Mouse (Mus musculus) midbrain, embryonic 13.5 days (tissue): ENCODE results near the gene A030003K21Rik. TPM values are rescaled to one million over a fixed set of nuclear protein-coding genes. Genes with fewer than 3 reads are reported as not detected.
"Not testable (repeated sequence)": the region's sequence is repeated elsewhere in the genome, so short reads cannot be mapped to it uniquely, and the experiment has no call there.

ENCODE experiments used
- ATAC-seq: fragments of 200-750 bp; cut with Nextera tagmentation; 2 replicates; pipeline ENCODE4 v1.8.0; 2017; ENCODE audit warnings: mild to moderate bottlenecking, moderate TSS enrichment, moderate library complexity
- H3K27ac ChIP-seq: fragments of 300-500 bp; sonication (generic); 2 replicates; pipeline ENCODE4 v1.5.1; 2015; ENCODE audit warnings: inconsistent platforms, mild to moderate bottlenecking, moderate library complexity
- H3K27me3 ChIP-seq: fragments of 300-500 bp; sonication (generic); 2 replicates; pipeline ENCODE4 v1.6.1; 2015; ENCODE audit warnings: mild to moderate bottlenecking, inconsistent platforms
- H3K36me3 ChIP-seq: fragments of 300-500 bp; sonication (generic); 2 replicates; pipeline ENCODE4 v1.6.1; 2015; ENCODE audit warnings: mild to moderate bottlenecking, inconsistent platforms
- H3K4me1 ChIP-seq: fragments of 300-500 bp; sonication (generic); replicated peaks from 2 replicates; pipeline ENCODE4 v1.6.1; 2015; ENCODE audit warnings: inconsistent platforms
- H3K4me2 ChIP-seq: fragments of 300-500 bp; sonication (generic); replicated peaks from 2 replicates; pipeline ENCODE4 v1.6.1; 2015; ENCODE audit warnings: moderate library complexity, mild to moderate bottlenecking, inconsistent platforms
- H3K4me3 ChIP-seq: fragments of 300-500 bp; sonication (generic); replicated peaks from 2 replicates; pipeline ENCODE4 v1.5.1; 2015; ENCODE audit warnings: mild to moderate bottlenecking, inconsistent platforms
- H3K9ac ChIP-seq: fragments of 300-500 bp; sonication (generic); replicated peaks from 2 replicates; pipeline ENCODE4 v1.6.1; 2015; ENCODE audit warnings: mild to moderate bottlenecking, inconsistent platforms
- H3K9me3 ChIP-seq: fragments of 300-500 bp; sonication (generic); 2 replicates; pipeline ENCODE4 v1.6.1; 2016; ENCODE audit warnings: mild to moderate bottlenecking, inconsistent platforms
- WGBS: fragments of 180-500 bp; shearing (Covaris S2); methylation state at CpG from one replicate; pipeline ENCODE4 v1.1.7; 2015; 5-methylcytosine and 5-hydroxymethylcytosine counted together
- polyA plus RNA-seq: library from polyadenylated mRNA; unstranded; fragments of >200 nt; fragmentation: Nextera tagmentation; extraction: Ambion mirVana; gene quantifications from 2 replicates; pipeline ENCODE4 v1.2.1, GENCODE M21; 2015

Gene A030003K21Rik
- polyA plus RNA-seq, 1 experiment from 2014 or later, result not detected

DNA sequence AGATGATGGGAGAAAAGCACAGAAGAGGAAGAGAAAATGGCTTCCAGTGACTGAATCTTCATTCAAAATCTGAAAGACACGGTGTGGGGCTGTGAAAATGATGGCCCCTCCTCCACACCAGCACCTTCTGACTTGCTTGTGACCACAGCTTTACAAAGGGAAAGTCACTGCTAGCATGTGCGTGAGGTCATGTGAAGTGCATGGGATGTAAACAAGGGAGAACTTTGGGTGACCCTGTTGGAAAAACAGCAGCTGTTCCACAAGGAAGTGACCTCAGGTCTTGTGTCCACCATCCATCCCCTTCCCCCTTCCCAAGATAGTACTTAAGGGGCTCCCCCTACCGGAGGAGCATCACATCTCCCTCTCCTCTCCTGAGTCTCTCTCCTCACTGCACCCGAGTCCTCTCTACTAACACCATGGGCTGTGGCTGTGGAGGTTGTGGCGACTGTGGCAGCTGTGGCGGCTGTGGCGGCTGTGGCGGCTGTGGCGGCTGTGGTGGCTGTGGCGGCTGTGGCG, 16.7 kb upstream of the A030003K21Rik start, which contains the start of gene Gm47955:
Gene Gm47955 (plus strand): TSS at position 417 of the 516 bp plus-strand sequence.
- H3K9ac ChIP-seq, result no peak within 1 kb of the TSS
- no peaks in the 10 kb centered on the region for H3K36me3 ChIP-seq
- H3K9me3 ChIP-seq, result no peaks in the 10 kb centered on the region
- H3K4me1 ChIP-seq, result no peaks in the 10 kb centered on the region
- WGBS, result 93% methylated on average over 11 of the region's 11 CpGs
- H3K27ac ChIP-seq, result no peak within 1 kb of the TSS
- no peak within 1 kb of the TSS for H3K4me3 ChIP-seq
- no peaks in the 10 kb centered on the region for H3K27me3 ChIP-seq
- ATAC-seq, result no peak
- H3K4me2 ChIP-seq, result no peak within 1 kb of the TSS

- H3K9me3 ChIP-seq, H3K4me2 ChIP-seq, H3K4me1 ChIP-seq, H3K9ac ChIP-seq, H3K27ac ChIP-seq, H3K4me3 ChIP-seq, H3K27me3 ChIP-seq, ATAC-seq, H3K36me3 ChIP-seq: not testable (repeated sequence)
Measured at GRCm38 (mm10) chr1:82955913-82956312, 12.7 kb upstream of the A030003K21Rik start, which contains the start of gene Gm7544. TSS of gene Gm7544 (minus strand) at chr1:82956013.

- Histone ChIP-seq H3K36me3 (no peaks in the 10 kb centered on the region), H3K4me1 (no peaks in the 10 kb centered on the region), H3K9ac (no peak overlapping the region), H3K27ac (no peak overlapping the region), H3K27me3 (no peaks in the 10 kb centered on the region), H3K4me3 (no peak overlapping the region), H3K9me3 (no peaks in the 10 kb centered on the region), H3K4me2 (no peak overlapping the region)
- 93% methylated on average over 2 of the region's 2 CpGs for WGBS
- no peak for ATAC-seq
Measured at GRCm38 (mm10) chr1:82948601-82949000, 5.4 kb upstream of the A030003K21Rik start.

DNA sequence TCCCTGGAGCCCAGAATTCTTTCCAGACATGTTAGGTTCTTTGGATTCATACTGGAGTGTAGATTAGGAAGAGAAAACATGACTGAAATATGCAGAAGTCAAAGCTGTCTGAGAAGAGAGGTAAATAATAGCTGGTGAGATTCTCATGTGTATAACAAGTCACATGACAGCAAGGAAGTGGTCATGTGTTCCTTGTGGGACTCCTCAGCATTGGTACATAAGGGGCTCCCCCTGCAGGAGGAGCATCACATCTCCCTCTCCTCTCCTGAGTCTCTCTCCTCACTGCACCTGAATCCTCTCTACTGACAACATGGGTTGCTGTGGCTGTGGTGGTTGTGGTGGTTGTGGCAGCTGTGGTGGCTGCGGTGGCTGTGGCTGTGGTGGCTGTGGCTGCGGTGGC, 2.8 kb upstream of the A030003K21Rik start:
- H3K27ac ChIP-seq, H3K36me3 ChIP-seq, H3K27me3 ChIP-seq, H3K4me3 ChIP-seq, H3K9ac ChIP-seq, ATAC-seq, H3K9me3 ChIP-seq, H3K4me2 ChIP-seq, H3K4me1 ChIP-seq: not testable (repeated sequence)
- 100% methylated on average over 1 of the region's 2 CpGs for WGBS

- H3K9ac ChIP-seq, H3K4me2 ChIP-seq, H3K36me3 ChIP-seq, H3K4me1 ChIP-seq, H3K4me3 ChIP-seq, H3K27me3 ChIP-seq, ATAC-seq, H3K27ac ChIP-seq, H3K9me3 ChIP-seq: not testable (repeated sequence)
- WGBS, result 86% methylated on average over 1 of the region's 2 CpGs
Measured at GRCm38 (mm10) chr1:82942505-82942904, 683 bp downstream of the A030003K21Rik start.

GRCm38 (mm10) chr1:82938666-82939065, 4.5 kb downstream of the A030003K21Rik start:
- Histone ChIP-seq H3K4me1 (no peaks in the 10 kb centered on the region), H3K4me3 (no peak overlapping the region), H3K27me3 (no peaks in the 10 kb centered on the region), H3K9me3 (no peaks in the 10 kb centered on the region; the same call in 1 of the 2 replicates), H3K36me3 (no peaks in the 10 kb centered on the region), H3K4me2 (no peak overlapping the region), H3K27ac (no peak overlapping the region), H3K9ac (no peak overlapping the region)
- no peak for ATAC-seq
- WGBS, result 91% methylated on average over 5 of the region's 5 CpGs

- H3K4me3 ChIP-seq, ATAC-seq, H3K4me2 ChIP-seq, H3K27ac ChIP-seq, H3K9me3 ChIP-seq, H3K27me3 ChIP-seq, H3K36me3 ChIP-seq, H3K4me1 ChIP-seq, H3K9ac ChIP-seq: not testable (repeated sequence)
- no CpG with 5 or more reads among the region's 6 CpGs for WGBS
Measured at GRCm38 (mm10) chr1:82931326-82931725, 11.9 kb downstream of the A030003K21Rik start, which contains the start of gene Gm6217. TSS of gene Gm6217 (minus strand) at chr1:82931399.

DNA sequence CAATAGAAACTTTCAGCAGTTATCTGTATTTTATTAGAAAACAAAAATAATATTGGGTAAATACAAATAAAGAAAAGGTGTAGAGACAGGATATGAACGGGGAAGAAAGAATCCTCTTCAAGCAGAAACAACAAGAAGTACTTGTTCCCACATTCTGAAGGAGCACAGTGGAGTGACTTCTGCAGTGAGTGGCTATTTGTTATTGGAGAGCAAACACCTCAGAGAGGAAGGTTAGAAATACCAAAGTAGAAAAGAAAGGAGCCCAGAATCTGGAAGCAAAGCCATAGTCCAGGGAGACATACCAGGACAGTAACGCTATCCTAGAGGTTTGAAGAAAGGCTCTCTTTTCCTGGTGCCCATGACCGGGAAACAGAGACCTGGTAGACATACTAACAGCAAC, 12.6 kb downstream of the A030003K21Rik start:
- not testable (repeated sequence) for H3K27me3 ChIP-seq, H3K4me3 ChIP-seq, H3K4me1 ChIP-seq, H3K9me3 ChIP-seq, H3K27ac ChIP-seq, H3K4me2 ChIP-seq, ATAC-seq, H3K9ac ChIP-seq, H3K36me3 ChIP-seq
- 92% methylated on average over 2 of the region's 3 CpGs for WGBS

DNA sequence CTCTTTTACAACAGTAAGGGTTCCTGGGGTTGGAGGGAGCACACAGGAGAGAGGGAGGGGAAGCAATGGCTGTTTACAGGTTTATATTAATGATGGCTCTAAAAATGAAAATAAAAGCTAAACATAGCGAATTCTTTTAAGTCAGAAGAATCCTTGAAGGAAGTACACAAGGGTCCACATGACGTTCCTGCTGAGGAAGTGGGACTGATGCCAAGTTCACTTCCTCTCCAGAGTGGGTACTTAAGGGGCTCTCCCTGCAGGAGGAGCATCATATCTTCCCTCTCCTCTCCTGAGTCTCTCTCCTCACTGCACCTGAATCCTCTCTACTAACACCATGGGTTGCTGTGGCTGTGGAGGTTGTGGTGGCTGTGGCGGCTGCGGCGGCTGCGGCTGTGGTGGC, 18.5 kb downstream of the A030003K21Rik start, which contains the start of gene A030014E15Rik:
Gene A030014E15Rik (plus strand): TSS at position 268 of the 400 bp plus-strand sequence.
- no peaks in the 10 kb centered on the region for H3K27me3 ChIP-seq
- no peak within 1 kb of the TSS for H3K4me3 ChIP-seq
- no peaks in the 10 kb centered on the region for H3K36me3 ChIP-seq
- ATAC-seq, result no peak
- H3K9me3 ChIP-seq, result no peaks in the 10 kb centered on the region
- WGBS, result 93% methylated on average over 6 of the region's 6 CpGs
- H3K4me2 ChIP-seq, result no peak within 1 kb of the TSS
- H3K27ac ChIP-seq, result no peak within 1 kb of the TSS
- no peaks in the 10 kb centered on the region for H3K4me1 ChIP-seq
- no peak within 1 kb of the TSS for H3K9ac ChIP-seq

DNA sequence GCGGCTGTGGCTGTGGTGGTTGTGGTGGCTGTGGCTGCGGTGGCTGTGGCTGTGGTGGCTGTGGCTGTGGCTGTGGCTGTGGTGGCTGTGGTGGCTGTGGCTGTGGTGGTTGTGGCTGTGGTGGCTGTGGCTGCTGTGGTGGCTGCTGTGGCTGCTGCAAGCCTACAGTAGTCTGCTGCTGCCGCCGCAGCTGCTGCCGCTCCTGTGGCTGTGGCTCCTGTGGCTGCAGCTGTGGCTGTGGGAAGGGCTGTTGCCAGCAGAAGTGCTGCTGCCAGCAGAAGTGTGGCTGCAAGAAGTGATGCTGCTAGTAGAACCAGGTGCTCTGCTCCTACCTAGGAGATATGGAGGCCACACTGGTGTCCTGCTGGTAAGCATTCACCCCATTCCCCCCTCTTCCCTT, 29.8 kb downstream of the A030003K21Rik start:
- H3K4me1 ChIP-seq, H3K9me3 ChIP-seq, H3K9ac ChIP-seq, H3K4me2 ChIP-seq, H3K4me3 ChIP-seq, H3K27ac ChIP-seq, H3K36me3 ChIP-seq, ATAC-seq, H3K27me3 ChIP-seq: not testable (repeated sequence)
- WGBS, result 96% methylated on average over 5 of the region's 5 CpGs

DNA sequence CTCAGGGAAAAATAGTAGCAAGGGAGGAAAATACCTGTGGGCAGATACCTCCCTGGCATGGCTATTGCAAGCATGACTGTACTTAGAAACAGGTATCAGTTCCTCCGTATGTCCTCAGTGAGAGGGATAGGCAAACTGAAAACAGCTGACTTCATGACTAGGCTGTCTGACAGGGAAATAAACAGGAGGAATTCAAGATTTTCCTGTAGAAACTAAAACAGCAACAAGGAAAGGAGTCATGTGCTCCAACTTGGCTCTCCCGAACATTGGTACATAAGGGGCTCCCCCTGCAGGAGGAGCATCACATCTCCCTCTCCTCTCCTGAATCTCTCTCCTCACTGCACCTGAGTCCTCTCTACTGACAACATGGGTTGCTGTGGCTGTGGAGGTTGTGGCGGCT, 30.2 kb downstream of the A030003K21Rik start, which contains the start of gene A030005L19Rik:
Gene A030005L19Rik (plus strand): TSS at position 301 of the 400 bp plus-strand sequence.
- H3K27ac ChIP-seq, result no peak within 1 kb of the TSS
- 92% methylated on average over 3 of the region's 3 CpGs for WGBS
- H3K9me3 ChIP-seq, result no peaks in the 10 kb centered on the region

GRCm38 (mm10) chr1:82905886-82906285, 37.3 kb downstream of the A030003K21Rik start:
- Histone ChIP-seq H3K4me3 (no peak overlapping the region), H3K4me1 (peaks cover 4% of the 10 kb centered on the region; the same call in 1 of the 2 replicates), H3K36me3 (peaks cover 17% of the 10 kb centered on the region), H3K4me2 (no peak overlapping the region), H3K27ac (no peak overlapping the region), H3K27me3 (no peaks in the 10 kb centered on the region), H3K9ac (no peak overlapping the region), H3K9me3 (no peaks in the 10 kb centered on the region)
- ATAC-seq, result no peak
- 40% methylated on average over 3 of the region's 3 CpGs for WGBS

More for the DNA sequence above, 30.2 kb downstream of the A030003K21Rik start, which contains the start of gene A030005L19Rik:
- no peaks in the 10 kb centered on the region for H3K27me3 ChIP-seq
- no peak within 1 kb of the TSS for H3K9ac ChIP-seq
- H3K4me1 ChIP-seq, result no peaks in the 10 kb centered on the region
- H3K4me3 ChIP-seq, result no peak within 1 kb of the TSS
- ATAC-seq, result no peak
- H3K36me3 ChIP-seq, result no peaks in the 10 kb centered on the region
- H3K4me2 ChIP-seq, result no peak within 1 kb of the TSS

GRCm38 (mm10) chr1:82901201-82901600, 42.0 kb downstream of the A030003K21Rik start:
- H3K9me3 ChIP-seq, result no peaks in the 10 kb centered on the region
- H3K4me1 ChIP-seq, result peaks cover 4% of the 10 kb centered on the region; the same call in 1 of the 2 replicates
- WGBS, result 97% methylated on average over 3 of the region's 3 CpGs
- H3K4me2 ChIP-seq, result no peak overlapping the region
- no peaks in the 10 kb centered on the region for H3K27me3 ChIP-seq
- no peak overlapping the region for H3K27ac ChIP-seq
- no peak overlapping the region for H3K4me3 ChIP-seq
- H3K36me3 ChIP-seq, result peaks cover 32% of the 10 kb centered on the region
- no peak for ATAC-seq
- no peak overlapping the region for H3K9ac ChIP-seq
